Mouse (Mus musculus) midbrain, embryonic 15.5 days (tissue): ENCODE results near the gene Tmem80. TPM values are rescaled to one million over a fixed set of nuclear protein-coding genes. Genes with fewer than 3 reads are reported as not detected.

Experiments
- ATAC-seq: fragments of 200-750 bp; cut with Nextera tagmentation; replicated peaks from 2 replicates; pipeline ENCODE4 v1.8.0; 2017; ENCODE audit warnings: moderate TSS enrichment
- H3K27ac ChIP-seq: fragments of 300-500 bp; sonication (generic); 2 replicates; pipeline ENCODE4 v1.5.1; 2015; ENCODE audit warnings: mild to moderate bottlenecking, inconsistent platforms
- H3K27me3 ChIP-seq: fragments of 300-500 bp; sonication (generic); replicated peaks from 2 replicates; pipeline ENCODE4 v1.6.1; 2015; ENCODE audit warnings: inconsistent platforms
- H3K36me3 ChIP-seq: fragments of 300-500 bp; sonication (generic); replicated peaks from 2 replicates; pipeline ENCODE4 v1.6.1; 2015; ENCODE audit warnings: inconsistent platforms
- H3K4me1 ChIP-seq: fragments of 300-500 bp; sonication (generic); 2 replicates; pipeline ENCODE4 v1.6.1; 2015; ENCODE audit warnings: inconsistent platforms
- H3K4me2 ChIP-seq: fragments of 300-500 bp; sonication (generic); 2 replicates; pipeline ENCODE4 v1.6.1; 2015; ENCODE audit warnings: inconsistent platforms, mild to moderate bottlenecking, moderate library complexity
- H3K4me3 ChIP-seq: fragments of 300-500 bp; sonication (generic); 2 replicates; pipeline ENCODE4 v1.5.1; 2015; ENCODE audit warnings: mild to moderate bottlenecking, inconsistent platforms
- H3K9ac ChIP-seq: fragments of 300-500 bp; sonication (generic); 2 replicates; pipeline ENCODE4 v1.6.1; 2015; ENCODE audit warnings: mild to moderate bottlenecking, inconsistent platforms
- H3K9me3 ChIP-seq: fragments of 300-500 bp; sonication (generic); 2 replicates; pipeline ENCODE4 v1.6.1; 2016; ENCODE audit warnings: inconsistent platforms
- whole genome bisulfite sequencing: fragments of 180-500 bp; shearing (Covaris S2); methylation state at CpG from one replicate; pipeline ENCODE4 v1.1.7; 2015; ENCODE audit warnings: mixed read lengths; 5-methylcytosine and 5-hydroxymethylcytosine counted together
- polyA plus RNA-seq: library from polyadenylated mRNA; unstranded; fragments of >200 nt; fragmentation: Nextera tagmentation; extraction: Ambion mirVana; gene quantifications from 2 replicates; pipeline ENCODE4 v1.2.1, GENCODE M21; 2015

The Tmem80 gene
- polyA plus RNA-seq, 1 experiment from 2014 or later = 63.3 TPM

- no peak overlapping the region for H3K4me3 ChIP-seq
- H3K9ac ChIP-seq = no peak overlapping the region
- H3K27ac ChIP-seq = no peak overlapping the region
- no peaks in the 10 kb centered on the region for H3K27me3 ChIP-seq
- ATAC-seq = no peak
- no peaks in the 10 kb centered on the region for H3K36me3 ChIP-seq
- H3K4me2 ChIP-seq = no peak overlapping the region
- no peaks in the 10 kb centered on the region for H3K9me3 ChIP-seq
- H3K4me1 ChIP-seq = no peaks in the 10 kb centered on the region
- WGBS = 70% methylated on average over 5 of the region's 5 CpGs
Measured at GRCm38 (mm10) chr7:141369918-141370317, 42.4 kb downstream of the Tmem80 start.

GRCm38 (mm10) chr7:141371942-141372595 is 44.5 kb downstream of the Tmem80 start:
- H3K4me2 ChIP-seq = no peak overlapping the region
- no peaks in the 10 kb centered on the region for H3K27me3 ChIP-seq
- no peak overlapping the region for H3K9ac ChIP-seq
- 70% methylated on average over 6 of the region's 6 CpGs for WGBS
- H3K4me1 ChIP-seq = no peaks in the 10 kb centered on the region
- H3K4me3 ChIP-seq = no peak overlapping the region
- H3K27ac ChIP-seq = no peak overlapping the region
- ATAC-seq = no peak
- H3K9me3 ChIP-seq = no peaks in the 10 kb centered on the region
- no peaks in the 10 kb centered on the region for H3K36me3 ChIP-seq

GRCm38 (mm10) chr7:141373611-141374010 is 46.1 kb downstream of the Tmem80 start:
- Histone ChIP-seq H3K4me3 (no peak overlapping the region), H3K27ac (no peak overlapping the region), H3K9me3 (no peaks in the 10 kb centered on the region), H3K27me3 (no peaks in the 10 kb centered on the region), H3K36me3 (no peaks in the 10 kb centered on the region), H3K9ac (no peak overlapping the region), H3K4me2 (no peak overlapping the region), H3K4me1 (no peaks in the 10 kb centered on the region)
- ATAC-seq = no peak
- WGBS = 32% methylated on average over 6 of the region's 6 CpGs

GRCm38 (mm10) chr7:141374399-141374798 is 46.9 kb downstream of the Tmem80 start:
- ATAC-seq = no peak
- Histone ChIP-seq H3K4me2 (no peak overlapping the region), H3K4me3 (no peak overlapping the region), H3K9me3 (no peaks in the 10 kb centered on the region), H3K4me1 (no peaks in the 10 kb centered on the region), H3K27ac (no peak overlapping the region), H3K36me3 (no peaks in the 10 kb centered on the region), H3K27me3 (no peaks in the 10 kb centered on the region), H3K9ac (no peak overlapping the region)

- Histone ChIP-seq H3K9ac (no peak overlapping the region), H3K36me3 (no peaks in the 10 kb centered on the region), H3K4me2 (no peak overlapping the region), H3K9me3 (no peaks in the 10 kb centered on the region), H3K4me1 (no peaks in the 10 kb centered on the region), H3K4me3 (no peak overlapping the region), H3K27me3 (no peaks in the 10 kb centered on the region), H3K27ac (no peak overlapping the region)
- WGBS = 72% methylated on average over 4 of the region's 4 CpGs
- no peak for ATAC-seq
Measured at GRCm38 (mm10) chr7:141379584-141379983, 52.0 kb downstream of the Tmem80 start.

- H3K9ac ChIP-seq = no peak overlapping the region
- no peaks in the 10 kb centered on the region for H3K9me3 ChIP-seq
- H3K4me2 ChIP-seq = no peak overlapping the region
- no peak overlapping the region for H3K27ac ChIP-seq
- H3K4me3 ChIP-seq = no peak overlapping the region
- no peaks in the 10 kb centered on the region for H3K4me1 ChIP-seq
- WGBS = 77% methylated on average over 4 of the region's 4 CpGs
- H3K36me3 ChIP-seq = no peaks in the 10 kb centered on the region
- no peak for ATAC-seq
- H3K27me3 ChIP-seq = no peaks in the 10 kb centered on the region
Measured at GRCm38 (mm10) chr7:141381068-141381835, 53.7 kb downstream of the Tmem80 start.

Other genes starting within 250 kb of the Tmem80 start
- gene Pkp3, start 249.5 kb upstream of the Tmem80 start, polyA plus RNA-seq = 0.84 TPM in 1 of 2 replicates, not detected in the other
- 2.3 and 2.7 TPM in 2 replicates for gene Sigirr, start 227.2 kb upstream of the Tmem80 start, polyA plus RNA-seq
- 0.36 and 0.42 TPM in 2 replicates for gene Ano9, start 209.9 kb upstream of the Tmem80 start, polyA plus RNA-seq
- gene Ptdss2, start 205.4 kb upstream of the Tmem80 start, polyA plus RNA-seq = 83.3 and 86.2 TPM in 2 replicates
- 40.6 and 44.4 TPM in 2 replicates for gene Rnh1, start 154.9 kb upstream of the Tmem80 start, polyA plus RNA-seq
- 181 and 195 TPM in 2 replicates for gene Hras, start 133.7 kb upstream of the Tmem80 start, polyA plus RNA-seq
- 12.8 and 13.8 TPM in 2 replicates for gene Lrrc56, start 133.6 kb upstream of the Tmem80 start, polyA plus RNA-seq
- gene Lmntd2, start 113.7 kb upstream of the Tmem80 start, polyA plus RNA-seq = 0.87 and 1.4 TPM in 2 replicates
- 24.0 and 26.3 TPM in 2 replicates for gene Rassf7, start 111.9 kb upstream of the Tmem80 start, polyA plus RNA-seq
- 77.3 and 85.7 TPM in 2 replicates for gene Phrf1, start 99.0 kb upstream of the Tmem80 start, polyA plus RNA-seq
- 2.1 and 4.2 TPM in 2 replicates for gene Irf7, start 61.3 kb upstream of the Tmem80 start, polyA plus RNA-seq
- gene Cdhr5, start 51.0 kb upstream of the Tmem80 start, polyA plus RNA-seq = not detected in 2 replicates
- gene Sct, start 48.6 kb upstream of the Tmem80 start, polyA plus RNA-seq = 1.6 and 1.8 TPM in 2 replicates
- 0.74 and 0.96 TPM in 2 replicates for gene Drd4, start 35.7 kb upstream of the Tmem80 start, polyA plus RNA-seq
- 224 and 234 TPM in 2 replicates for gene Deaf1, start within 50 bp of the Tmem80 start, polyA plus RNA-seq
- gene Eps8l2, start 11.1 kb downstream of the Tmem80 start, polyA plus RNA-seq = 0.49 and 0.66 TPM in 2 replicates
- 292 and 298 TPM in 2 replicates for gene Taldo1, start 64.5 kb downstream of the Tmem80 start, polyA plus RNA-seq
- gene Gatd1, start 86.4 kb downstream of the Tmem80 start, polyA plus RNA-seq = 57.2 and 59.5 TPM in 2 replicates
- gene Cend1, start 101.8 kb downstream of the Tmem80 start, polyA plus RNA-seq = 111 and 113 TPM in 2 replicates
- 109 and 120 TPM in 2 replicates for gene Slc25a22, start 110.2 kb downstream of the Tmem80 start, polyA plus RNA-seq
- 3.4 and 3.8 TPM in 2 replicates for gene Pidd1, start 116.3 kb downstream of the Tmem80 start, polyA plus RNA-seq
- gene Rplp2, start 119.6 kb downstream of the Tmem80 start, polyA plus RNA-seq = 597 and 636 TPM in 2 replicates
- gene Pnpla2, start 127.5 kb downstream of the Tmem80 start, polyA plus RNA-seq = 17.7 and 20.1 TPM in 2 replicates
- gene Cracr2b, start 133.4 kb downstream of the Tmem80 start, polyA plus RNA-seq = 7.6 and 8.7 TPM in 2 replicates
- gene Cd151, start 139.7 kb downstream of the Tmem80 start, polyA plus RNA-seq = 18.8 and 20.5 TPM in 2 replicates
- gene Polr2l, start 147.4 kb downstream of the Tmem80 start, polyA plus RNA-seq = 82.4 and 83.8 TPM in 2 replicates
- 49.1 and 55.3 TPM in 2 replicates for gene Tspan4, start 147.5 kb downstream of the Tmem80 start, polyA plus RNA-seq
- 44.1 and 44.6 TPM in 2 replicates for gene Chid1, start 212.1 kb downstream of the Tmem80 start, polyA plus RNA-seq
- gene Ap2a2, start 234.4 kb downstream of the Tmem80 start, polyA plus RNA-seq = 132 and 135 TPM in 2 replicates